Mouse (Mus musculus) forebrain, embryonic 13.5 days (tissue): ENCODE measurements at regions not wholly inside any gene's neighbourhood (a gene's known extent, or its start where the extent isn't known, plus 50 kb on each side); places are given as distances from the start of the nearest gene placed in this dataset.

Source experiments
- ATAC-seq: fragments of 200-750 bp; cut with Nextera tagmentation; 2 replicates; pipeline ENCODE4 v1.8.0; 2017
- H3K27ac ChIP-seq: fragments of 300-500 bp; sonication (generic); 2 replicates; pipeline ENCODE4 v1.5.1; 2015; ENCODE audit warnings: inconsistent platforms, mild to moderate bottlenecking, moderate library complexity
- H3K27me3 ChIP-seq: fragments of 300-500 bp; sonication (generic); 2 replicates; pipeline ENCODE4 v1.6.1; 2015; ENCODE audit warnings: mild to moderate bottlenecking, inconsistent platforms
- H3K36me3 ChIP-seq: fragments of 300-500 bp; sonication (generic); 2 replicates; pipeline ENCODE4 v1.6.1; 2015; ENCODE audit warnings: mild to moderate bottlenecking, inconsistent platforms; ENCODE audit not compliant: poor library complexity, severe bottlenecking
- H3K4me1 ChIP-seq: fragments of 300-500 bp; sonication (generic); 2 replicates; pipeline ENCODE4 v1.6.1; 2015; ENCODE audit warnings: inconsistent platforms
- H3K4me2 ChIP-seq: fragments of 300-500 bp; sonication (generic); 2 replicates; pipeline ENCODE4 v1.6.1; 2015; ENCODE audit warnings: inconsistent platforms, mild to moderate bottlenecking, moderate library complexity
- H3K4me3 ChIP-seq: fragments of 300-500 bp; sonication (generic); 2 replicates; pipeline ENCODE4 v1.5.1; 2015; ENCODE audit warnings: mild to moderate bottlenecking, inconsistent platforms
- H3K9ac ChIP-seq: fragments of 300-500 bp; sonication (generic); 2 replicates; pipeline ENCODE4 v1.6.1; 2015; ENCODE audit warnings: mild to moderate bottlenecking, inconsistent platforms
- H3K9me3 ChIP-seq: fragments of 300-500 bp; sonication (generic); replicated peaks from 2 replicates; pipeline ENCODE4 v1.6.1; 2016; ENCODE audit warnings: inconsistent platforms
- WGBS: fragments of 180-500 bp; shearing (Covaris S2); methylation state at CpG from one replicate; pipeline ENCODE4 v1.1.7; 2015; 5-methylcytosine and 5-hydroxymethylcytosine counted together

- H3K9ac ChIP-seq: no peak overlapping the region
- H3K4me1 ChIP-seq: peaks cover 24% of the 10 kb centered on the region
- H3K4me3 ChIP-seq: no peak overlapping the region
- H3K27ac ChIP-seq: no peak overlapping the region
- no peak overlapping the region for H3K4me2 ChIP-seq
- H3K36me3 ChIP-seq: no peaks in the 10 kb centered on the region
- no peaks in the 10 kb centered on the region for H3K27me3 ChIP-seq
- no peaks in the 10 kb centered on the region for H3K9me3 ChIP-seq
- ATAC-seq: peak; percentile 64; the same call in 1 of the 2 replicates
- WGBS: 75% methylated on average over 12 of the region's 12 CpGs
Measured at GRCm38 (mm10) chr3:133757756-133758420, 212.9 kb upstream of the Tet2 start.

GRCm38 (mm10) chr3:133758421-133758820 is 213.5 kb upstream of the Tet2 start:
- Histone ChIP-seq H3K27ac (no peak overlapping the region), H3K4me3 (no peak overlapping the region), H3K27me3 (no peaks in the 10 kb centered on the region), H3K4me1 (peaks cover 24% of the 10 kb centered on the region), H3K36me3 (no peaks in the 10 kb centered on the region), H3K9me3 (no peaks in the 10 kb centered on the region), H3K4me2 (no peak overlapping the region), H3K9ac (no peak overlapping the region)
- 48% methylated on average over 4 of the region's 4 CpGs for whole genome bisulfite sequencing
- ATAC-seq: no peak; the same call in 1 of the 2 replicates

DNA sequence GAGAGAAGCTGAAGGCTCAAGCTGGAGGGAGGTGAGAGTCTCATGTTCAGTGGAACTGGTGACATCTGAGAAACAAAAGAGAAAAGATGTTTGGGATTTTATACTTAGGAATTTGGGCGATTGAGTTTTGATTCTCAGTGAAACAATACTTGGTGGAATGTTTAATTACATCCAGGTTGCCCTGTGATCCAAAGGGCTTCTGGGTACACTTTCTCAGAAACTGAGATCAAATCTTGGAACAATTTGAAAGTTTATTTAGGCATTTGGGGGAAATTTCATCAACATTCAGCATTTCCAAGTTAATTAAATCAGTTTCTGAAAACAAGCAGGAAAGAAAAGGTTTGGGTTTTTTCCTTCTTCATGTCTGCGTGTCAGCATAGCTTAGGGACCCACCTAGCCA is 214.7 kb upstream of the Tet2 start:
- Histone ChIP-seq H3K27ac (no peak overlapping the region), H3K9me3 (no peaks in the 10 kb centered on the region), H3K4me3 (no peak overlapping the region), H3K4me1 (peaks cover 12% of the 10 kb centered on the region), H3K4me2 (no peak overlapping the region), H3K27me3 (no peaks in the 10 kb centered on the region), H3K36me3 (no peaks in the 10 kb centered on the region), H3K9ac (no peak overlapping the region)
- WGBS: 77% methylated on average over 2 of the region's 2 CpGs
- ATAC-seq: no peak

- Histone ChIP-seq H3K27ac (no peak overlapping the region), H3K9ac (no peak overlapping the region), H3K4me1 (peaks cover 6% of the 10 kb centered on the region; the same call in 1 of the 2 replicates), H3K9me3 (no peaks in the 10 kb centered on the region), H3K4me3 (no peak overlapping the region), H3K36me3 (no peaks in the 10 kb centered on the region), H3K27me3 (no peaks in the 10 kb centered on the region), H3K4me2 (no peak overlapping the region)
- WGBS: 70% methylated on average over 1 of the region's 1 CpGs
- no peak for ATAC-seq
Measured at GRCm38 (mm10) chr3:133760221-133760620, 215.3 kb upstream of the Tet2 start.

DNA sequence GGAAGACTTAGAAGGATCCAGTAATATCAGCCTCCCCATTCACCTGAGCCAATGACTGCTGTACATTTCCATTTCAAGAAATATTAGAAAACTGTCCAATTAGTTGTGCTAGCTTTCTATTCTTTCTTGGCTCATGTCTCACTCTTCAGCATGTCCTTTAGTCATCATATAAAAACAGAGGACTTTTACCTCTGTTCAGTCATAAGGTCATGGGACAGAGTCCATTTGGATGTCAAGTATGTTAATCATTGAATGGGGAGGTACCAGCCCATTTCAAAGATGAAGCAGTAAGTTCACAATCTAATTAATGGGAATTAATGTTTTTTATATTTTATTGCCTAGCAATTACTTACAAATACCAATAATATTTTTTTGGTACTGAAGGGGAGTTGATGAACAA is 218.8 kb upstream of the Tet2 start:
- Histone ChIP-seq H3K36me3 (no peaks in the 10 kb centered on the region), H3K27ac (no peak overlapping the region), H3K4me3 (no peak overlapping the region), H3K4me2 (no peak overlapping the region), H3K4me1 (no peaks in the 10 kb centered on the region), H3K9me3 (no peaks in the 10 kb centered on the region), H3K27me3 (no peaks in the 10 kb centered on the region), H3K9ac (no peak overlapping the region)
- ATAC-seq: no peak

DNA sequence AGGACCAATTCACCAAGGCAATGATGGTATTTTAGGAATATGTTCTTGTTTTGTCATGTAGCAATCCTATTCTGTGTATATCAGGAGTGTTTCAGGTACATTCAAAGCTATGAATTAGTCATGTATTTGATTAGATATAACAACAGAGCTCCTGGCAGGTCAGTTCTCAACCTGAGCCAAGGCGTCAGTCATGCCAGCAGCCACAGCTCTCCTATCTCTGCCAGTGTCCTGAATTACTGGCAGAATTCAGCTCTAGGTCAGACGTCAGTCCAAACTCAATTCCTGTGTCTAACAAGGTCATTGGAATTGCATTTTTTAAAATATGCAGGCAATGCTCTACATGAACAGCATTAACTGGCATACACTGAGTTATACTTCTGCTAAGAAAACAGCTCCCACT is 228.6 kb upstream of the Tet2 start:
- Histone ChIP-seq H3K4me3 (no peak overlapping the region), H3K9me3 (no peaks in the 10 kb centered on the region), H3K36me3 (no peaks in the 10 kb centered on the region), H3K9ac (no peak overlapping the region), H3K4me2 (no peak overlapping the region), H3K4me1 (no peaks in the 10 kb centered on the region), H3K27me3 (no peaks in the 10 kb centered on the region), H3K27ac (no peak overlapping the region)
- ATAC-seq: no peak
- whole genome bisulfite sequencing: 86% methylated on average over 2 of the region's 2 CpGs

GRCm38 (mm10) chr3:133774229-133774628 is 229.3 kb upstream of the Tet2 start:
- H3K4me3 ChIP-seq: no peak overlapping the region
- H3K36me3 ChIP-seq: no peaks in the 10 kb centered on the region
- H3K9me3 ChIP-seq: no peaks in the 10 kb centered on the region
- no peaks in the 10 kb centered on the region for H3K27me3 ChIP-seq
- WGBS: 76% methylated on average over 3 of the region's 3 CpGs
- H3K9ac ChIP-seq: no peak overlapping the region
- ATAC-seq: no peak
- H3K4me2 ChIP-seq: no peak overlapping the region
- H3K27ac ChIP-seq: no peak overlapping the region
- no peaks in the 10 kb centered on the region for H3K4me1 ChIP-seq

DNA sequence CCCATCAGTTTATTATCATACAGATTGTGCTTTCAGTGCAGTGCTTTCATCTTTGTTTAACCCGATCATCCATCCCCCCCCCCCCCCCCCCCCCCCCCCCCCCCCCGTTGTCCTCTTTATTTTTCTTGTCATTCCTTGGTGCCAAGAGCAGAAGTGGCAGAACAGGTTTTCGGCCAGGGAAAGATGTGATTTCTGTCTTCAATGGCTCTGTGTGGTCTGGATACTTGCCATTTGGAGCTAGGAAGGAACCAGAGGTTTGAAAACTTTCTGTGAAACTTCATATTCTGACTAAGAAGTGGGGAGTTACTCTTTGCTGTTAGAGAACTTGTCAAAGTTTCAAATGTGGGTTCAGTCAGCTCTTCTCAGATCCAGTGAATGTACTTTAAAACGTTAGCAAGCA is 231.1 kb upstream of the Tet2 start:
- no peak overlapping the region for H3K4me2 ChIP-seq
- no peak overlapping the region for H3K4me3 ChIP-seq
- no peak for ATAC-seq
- no peaks in the 10 kb centered on the region for H3K36me3 ChIP-seq
- no peak overlapping the region for H3K27ac ChIP-seq
- no peaks in the 10 kb centered on the region for H3K9me3 ChIP-seq
- H3K4me1 ChIP-seq: no peaks in the 10 kb centered on the region
- H3K27me3 ChIP-seq: no peaks in the 10 kb centered on the region
- 47% methylated on average over 3 of the region's 4 CpGs for WGBS
- H3K9ac ChIP-seq: no peak overlapping the region

- Histone ChIP-seq H3K27ac (no peak overlapping the region), H3K27me3 (no peaks in the 10 kb centered on the region), H3K36me3 (no peaks in the 10 kb centered on the region), H3K4me2 (no peak overlapping the region), H3K9ac (no peak overlapping the region), H3K4me3 (no peak overlapping the region), H3K9me3 (no peaks in the 10 kb centered on the region), H3K4me1 (no peaks in the 10 kb centered on the region)
- 83% methylated on average over 2 of the region's 2 CpGs for WGBS
- ATAC-seq: no peak
Measured at GRCm38 (mm10) chr3:133779161-133779789, 234.3 kb upstream of the Tet2 start.

DNA sequence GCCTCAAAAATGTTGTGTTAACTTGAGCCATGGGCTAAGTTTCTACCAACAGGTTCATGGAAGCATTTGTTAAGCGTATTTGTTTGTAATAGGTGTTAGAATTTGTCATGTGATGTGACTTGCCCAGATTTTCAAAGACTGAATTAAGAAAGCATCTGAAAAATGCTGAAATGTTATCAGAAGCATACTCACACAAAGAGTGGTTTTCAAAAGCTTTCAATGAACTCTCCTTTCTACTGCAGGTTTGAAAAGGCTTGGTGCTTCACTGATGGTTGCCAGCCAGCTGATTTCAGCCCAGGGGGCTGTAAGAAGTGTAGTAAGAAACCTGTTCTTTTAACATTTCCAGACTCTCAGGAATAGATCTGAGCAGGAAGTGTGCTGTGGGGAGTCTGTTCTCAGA is 238.1 kb upstream of the Tet2 start:
- no peaks in the 10 kb centered on the region for H3K27me3 ChIP-seq
- no peak overlapping the region for H3K4me3 ChIP-seq
- H3K4me1 ChIP-seq: no peaks in the 10 kb centered on the region
- no peak for ATAC-seq
- WGBS: 84% methylated on average over 1 of the region's 1 CpGs
- H3K4me2 ChIP-seq: no peak overlapping the region
- no peaks in the 10 kb centered on the region for H3K9me3 ChIP-seq
- H3K9ac ChIP-seq: no peak overlapping the region
- H3K27ac ChIP-seq: no peak overlapping the region
- no peaks in the 10 kb centered on the region for H3K36me3 ChIP-seq

GRCm38 (mm10) chr3:133791361-133791760 is 246.4 kb upstream of the Tet2 start:
- no peaks in the 10 kb centered on the region for H3K27me3 ChIP-seq
- ATAC-seq: no peak
- H3K4me3 ChIP-seq: no peak overlapping the region
- H3K4me1 ChIP-seq: no peaks in the 10 kb centered on the region
- H3K9ac ChIP-seq: no peak overlapping the region
- no peak overlapping the region for H3K27ac ChIP-seq
- H3K9me3 ChIP-seq: no peaks in the 10 kb centered on the region
- H3K4me2 ChIP-seq: no peak overlapping the region
- no peaks in the 10 kb centered on the region for H3K36me3 ChIP-seq
- 89% methylated on average over 2 of the region's 2 CpGs for WGBS

GRCm38 (mm10) chr3:133809007-133809552 is 264.1 kb upstream of the Tet2 start:
- no peak overlapping the region for H3K9ac ChIP-seq
- H3K27me3 ChIP-seq: no peaks in the 10 kb centered on the region
- no peaks in the 10 kb centered on the region for H3K4me1 ChIP-seq
- no peaks in the 10 kb centered on the region for H3K36me3 ChIP-seq
- no peak for ATAC-seq
- WGBS: 90% methylated on average over 1 of the region's 1 CpGs
- no peak overlapping the region for H3K4me3 ChIP-seq
- no peaks in the 10 kb centered on the region for H3K9me3 ChIP-seq
- H3K4me2 ChIP-seq: no peak overlapping the region
- H3K27ac ChIP-seq: no peak overlapping the region
